Mouse (Mus musculus): ENCODE data around the gene Nrip1.

Gene Nrip1

GRCm38 (mm10) chr16:76372045-76372940, 1.3 kb downstream of the Nrip1 start:
- DNase-seq (ENCODE audit: low read depth, low spot score) = peak; percentile 73

- DNase-seq (ENCODE audit: low read depth, low spot score) = peak; percentile 26
These were observed 2.1 kb downstream of the Nrip1 start for GRCm38 (mm10) chr16:76371614-76371917.

GRCm38 (mm10) chr16:76370716-76371613, 2.7 kb downstream of the Nrip1 start:
- DNase-seq (ENCODE audit: low read depth, low spot score) = peak; percentile 66

DNA sequence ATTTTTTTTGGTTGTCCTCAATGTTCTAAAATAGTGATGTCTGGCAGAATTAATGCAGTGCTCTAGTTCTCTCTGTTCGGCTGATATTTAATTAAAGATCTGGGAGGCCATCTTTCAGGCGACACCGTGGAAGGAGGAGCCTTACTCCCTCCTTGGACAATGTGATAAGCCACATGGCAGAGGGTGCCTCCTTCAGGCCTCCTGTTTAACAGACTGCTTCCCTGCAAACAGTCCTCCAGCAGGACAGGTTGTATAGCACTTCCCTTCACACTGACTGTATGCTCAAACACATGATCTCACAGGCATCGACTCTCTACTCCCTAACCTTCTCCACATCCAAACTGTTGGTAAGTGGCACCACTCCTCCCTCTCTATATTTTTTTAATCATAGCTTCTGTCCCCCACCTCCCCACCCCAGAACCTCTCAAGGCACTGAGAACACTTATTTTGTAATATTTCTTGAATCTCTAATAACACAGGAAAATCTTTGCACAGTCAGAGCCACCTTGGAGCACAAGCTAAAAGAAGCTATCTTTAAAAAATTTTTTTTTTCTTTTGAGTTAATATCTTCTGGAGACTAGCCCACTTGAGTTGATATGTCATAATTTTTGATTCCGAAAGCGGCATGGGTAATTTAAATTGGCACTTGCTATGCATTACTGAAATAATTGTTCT, 3.4 kb downstream of the Nrip1 start:
- DNase-seq (ENCODE audit: low read depth, low spot score) = peak; percentile 65

DNA sequence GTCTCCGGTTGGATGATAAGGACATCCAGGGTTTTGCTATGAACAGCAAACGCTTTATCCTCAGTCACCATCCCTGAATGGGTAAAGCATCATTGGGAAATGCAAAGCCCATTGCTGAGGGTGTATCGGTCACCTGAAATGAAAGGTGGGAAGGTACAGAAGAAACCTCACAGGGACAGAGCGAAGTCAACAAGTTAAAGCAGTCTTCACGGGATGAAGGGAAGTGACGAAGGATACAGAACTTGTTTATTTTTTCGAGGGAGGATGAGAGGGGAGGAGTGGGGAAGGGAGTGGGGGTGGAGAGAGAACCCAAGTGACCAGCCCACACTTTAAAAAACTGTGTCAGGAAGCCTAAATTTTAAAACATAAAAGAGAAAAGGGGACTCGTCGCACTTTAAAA, 4.4 kb downstream of the Nrip1 start:
- no peak for DNase-seq (ENCODE audit: low read depth, low spot score)

DNA sequence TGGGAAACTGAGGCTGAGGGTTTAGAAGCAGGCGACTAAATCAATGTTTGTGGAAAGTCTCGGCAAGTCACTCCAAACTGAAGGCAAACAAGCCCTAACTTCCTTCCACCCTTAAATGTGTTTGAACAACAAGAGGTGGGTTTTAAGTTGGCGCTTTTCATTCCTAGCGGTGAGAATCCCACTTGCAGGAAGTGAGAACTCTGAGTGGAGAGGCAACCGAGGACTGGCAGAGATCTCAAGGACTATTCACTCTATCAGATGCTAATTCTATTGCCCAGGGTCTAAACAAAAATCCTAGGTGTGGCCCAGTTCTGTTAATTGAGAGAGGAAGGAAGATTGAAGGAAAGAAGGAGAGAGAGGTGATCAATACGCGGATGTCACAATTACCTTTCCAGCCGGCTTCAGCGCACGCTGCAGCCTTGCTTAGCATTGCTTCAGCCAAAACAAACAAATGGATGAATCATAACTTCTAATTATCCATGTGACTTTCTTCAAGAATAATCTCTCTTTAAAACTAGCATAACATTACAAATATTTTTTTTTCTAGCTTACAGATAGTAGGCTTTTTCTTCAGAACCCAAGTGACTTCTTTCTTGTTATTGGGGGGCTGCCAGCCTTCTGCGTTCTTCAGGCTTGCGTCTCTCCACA, 6.2 kb downstream of the Nrip1 start:
- peak; percentile 50 for DNase-seq (ENCODE audit: low read depth, low spot score)

GRCm38 (mm10) chr16:76365790-76366406, 7.7 kb downstream of the Nrip1 start:
- DNase-seq (ENCODE audit: low read depth, low spot score) = peak; percentile 84

GRCm38 (mm10) chr16:76365237-76365636, 8.4 kb downstream of the Nrip1 start:
- no peak for DNase-seq (ENCODE audit: low read depth, low spot score)

- DNase-seq (ENCODE audit: low read depth, low spot score) = no peak
These were observed 10.0 kb downstream of the Nrip1 start for GRCm38 (mm10) chr16:76363641-76364040.

DNA sequence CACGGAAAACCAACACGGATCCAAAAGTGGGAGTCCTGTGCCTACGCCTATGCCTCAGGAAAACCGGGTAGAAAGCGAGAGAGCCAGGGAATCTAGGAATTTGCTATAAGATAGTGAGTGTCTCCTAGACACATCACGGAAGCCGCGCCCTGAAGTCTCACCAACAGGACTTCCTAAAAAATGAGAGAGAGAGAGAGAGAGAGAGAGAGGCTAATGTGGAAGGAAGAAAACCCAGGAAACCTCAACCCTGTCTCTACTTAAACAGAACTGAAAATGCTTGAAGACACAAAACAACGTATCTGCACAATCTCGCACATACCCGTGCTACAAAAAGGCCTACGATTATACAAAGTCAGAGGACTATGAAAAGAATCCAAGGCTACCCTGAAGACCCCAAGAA, 10.6 kb downstream of the Nrip1 start:
- no peak for DNase-seq (ENCODE audit: low read depth, low spot score)

- DNase-seq (ENCODE audit: low read depth, low spot score) = no peak
These were observed 13.2 kb downstream of the Nrip1 start for GRCm38 (mm10) chr16:76360441-76360840.

GRCm38 (mm10) chr16:76358757-76359156, 14.9 kb downstream of the Nrip1 start:
- no peak for DNase-seq (ENCODE audit: low read depth, low spot score)

- DNase-seq (ENCODE audit: low read depth, low spot score) = no peak
These were observed 15.4 kb downstream of the Nrip1 start for GRCm38 (mm10) chr16:76358128-76358748.

- peak; percentile 76 for DNase-seq (ENCODE audit: low read depth, low spot score)
These were observed 16.5 kb downstream of the Nrip1 start for GRCm38 (mm10) chr16:76357155-76357554.

DNA sequence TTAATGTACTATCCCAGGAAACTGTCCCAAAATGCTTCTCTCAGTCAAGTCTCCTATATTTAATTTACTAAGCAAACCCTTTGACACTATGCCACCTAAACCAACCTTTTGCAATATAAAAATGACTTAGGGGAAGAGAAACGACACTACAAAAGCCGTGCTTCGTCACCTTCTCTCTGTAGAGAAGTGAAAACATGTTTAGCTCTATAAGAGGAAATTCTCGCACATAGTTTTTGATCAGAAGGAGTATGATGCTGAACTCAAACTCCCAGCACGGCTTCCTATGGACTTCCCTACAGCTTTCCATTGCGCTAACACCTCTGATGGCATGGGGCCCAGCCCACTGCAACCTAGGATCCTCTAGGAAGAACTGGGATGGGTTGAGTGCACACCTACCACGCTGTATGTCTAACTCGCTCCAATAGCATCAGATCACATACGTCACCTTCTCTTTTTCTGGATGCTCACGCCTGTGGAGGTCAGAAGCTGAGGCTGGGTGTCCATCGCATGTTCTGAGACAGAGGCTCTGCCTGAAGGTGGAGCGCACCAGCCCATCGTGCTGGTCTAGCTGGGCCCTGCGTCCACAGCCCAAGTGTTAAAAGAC, 17.6 kb downstream of the Nrip1 start:
- DNase-seq (ENCODE audit: low read depth, low spot score) = no peak

DNA sequence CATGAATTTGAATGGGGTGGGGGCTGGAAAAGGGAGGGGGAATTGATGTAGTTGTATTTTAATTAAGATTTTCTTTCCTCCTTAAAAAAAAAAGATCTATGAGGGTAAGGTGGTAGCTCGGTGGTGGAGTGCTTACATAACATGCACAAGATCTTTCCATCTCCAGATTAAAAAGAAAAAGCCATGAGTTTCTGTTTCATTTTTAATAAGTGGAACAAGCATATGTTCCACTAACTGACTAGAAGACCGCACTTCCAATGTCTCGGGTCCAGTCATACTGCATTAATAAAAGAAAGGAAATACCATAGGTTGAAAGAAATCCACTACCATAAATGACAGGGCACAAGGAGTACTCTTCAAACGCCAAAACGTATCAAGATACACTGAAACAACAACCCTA, 18.4 kb downstream of the Nrip1 start:
- peak; percentile 61 for DNase-seq (ENCODE audit: low read depth, low spot score)

GRCm38 (mm10) chr16:76354841-76355240, 18.8 kb downstream of the Nrip1 start:
- peak; percentile 62 for DNase-seq (ENCODE audit: low read depth, low spot score)

- peak; percentile 76 for DNase-seq (ENCODE audit: low read depth, low spot score)
These were observed 19.3 kb downstream of the Nrip1 start for GRCm38 (mm10) chr16:76354289-76354688.

GRCm38 (mm10) chr16:76350922-76351321, 22.7 kb downstream of the Nrip1 start:
- peak; percentile 62 for DNase-seq (ENCODE audit: low read depth, low spot score)

DNA sequence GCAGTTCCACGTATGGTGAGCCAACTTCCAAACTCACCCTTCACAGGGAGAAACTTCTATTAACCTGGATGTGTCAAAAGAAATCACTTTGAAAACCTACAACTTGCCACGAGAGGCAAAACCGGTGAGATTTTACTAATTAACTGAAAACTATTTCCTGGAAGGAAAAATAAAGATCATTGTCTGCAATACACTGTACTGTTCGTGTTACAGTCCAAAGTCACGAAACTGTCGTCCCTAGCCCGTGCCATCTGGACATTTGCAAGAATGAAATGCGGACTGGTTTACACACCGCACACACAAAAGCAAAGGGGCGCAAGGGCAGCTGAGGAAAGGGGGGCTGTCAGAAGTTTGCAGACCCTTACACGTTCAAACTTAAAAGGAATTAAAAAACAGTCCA, 24.6 kb downstream of the Nrip1 start:
- DNase-seq (ENCODE audit: low read depth, low spot score) = no peak
